Mouse (Mus musculus) activated CD4-positive, CD25-positive, alpha-beta regulatory T cell, adult 4 months (primary cell): ENCODE measurements at regions not wholly inside any gene's neighbourhood (a gene's known extent, or its start where the extent isn't known, plus 50 kb on each side); places are given as distances from the start of the nearest gene placed in this dataset.
A peak's percentile ranks its signal among the peaks of the same experiment; 100 is the strongest.

Source experiments
- ATAC-seq: one replicate; pipeline ENCODE4 v1.8.0; 2017

DNA sequence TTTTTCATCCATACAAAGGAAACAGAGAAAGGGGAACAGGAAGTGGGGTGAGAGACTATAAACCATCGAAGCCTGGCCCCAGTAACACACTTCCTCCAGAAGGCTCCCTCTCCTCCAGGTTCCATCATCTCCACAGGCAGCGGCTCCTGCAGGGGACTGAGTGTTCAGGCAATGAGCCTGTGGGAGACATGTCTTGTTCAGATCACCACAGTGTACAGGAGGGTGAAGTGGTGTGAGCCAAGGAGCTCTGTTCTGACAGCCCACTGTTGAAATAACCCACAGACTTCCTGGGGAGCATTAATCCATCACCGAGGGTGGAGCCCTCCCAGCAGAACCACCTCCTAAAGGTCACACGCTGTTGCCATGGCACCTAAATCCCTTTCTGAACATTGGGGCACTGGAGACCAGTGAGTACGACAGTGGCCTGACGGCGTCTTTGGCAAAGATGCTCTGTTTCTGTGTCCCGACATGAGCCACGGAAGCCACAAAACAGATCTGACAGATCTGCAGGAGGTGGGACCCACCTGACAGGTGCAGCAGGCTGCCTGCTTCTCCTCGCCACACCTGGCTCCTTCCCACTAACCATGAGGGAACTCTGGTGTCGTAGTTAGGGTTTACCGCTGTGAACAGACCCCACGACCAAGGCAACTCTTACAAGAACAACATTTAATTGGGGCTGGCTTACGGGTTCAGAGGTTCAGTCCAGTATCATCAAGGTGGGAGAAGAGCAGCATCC, 60.9 kb downstream of the Psmg1 start:
- ATAC-seq = no peak

DNA sequence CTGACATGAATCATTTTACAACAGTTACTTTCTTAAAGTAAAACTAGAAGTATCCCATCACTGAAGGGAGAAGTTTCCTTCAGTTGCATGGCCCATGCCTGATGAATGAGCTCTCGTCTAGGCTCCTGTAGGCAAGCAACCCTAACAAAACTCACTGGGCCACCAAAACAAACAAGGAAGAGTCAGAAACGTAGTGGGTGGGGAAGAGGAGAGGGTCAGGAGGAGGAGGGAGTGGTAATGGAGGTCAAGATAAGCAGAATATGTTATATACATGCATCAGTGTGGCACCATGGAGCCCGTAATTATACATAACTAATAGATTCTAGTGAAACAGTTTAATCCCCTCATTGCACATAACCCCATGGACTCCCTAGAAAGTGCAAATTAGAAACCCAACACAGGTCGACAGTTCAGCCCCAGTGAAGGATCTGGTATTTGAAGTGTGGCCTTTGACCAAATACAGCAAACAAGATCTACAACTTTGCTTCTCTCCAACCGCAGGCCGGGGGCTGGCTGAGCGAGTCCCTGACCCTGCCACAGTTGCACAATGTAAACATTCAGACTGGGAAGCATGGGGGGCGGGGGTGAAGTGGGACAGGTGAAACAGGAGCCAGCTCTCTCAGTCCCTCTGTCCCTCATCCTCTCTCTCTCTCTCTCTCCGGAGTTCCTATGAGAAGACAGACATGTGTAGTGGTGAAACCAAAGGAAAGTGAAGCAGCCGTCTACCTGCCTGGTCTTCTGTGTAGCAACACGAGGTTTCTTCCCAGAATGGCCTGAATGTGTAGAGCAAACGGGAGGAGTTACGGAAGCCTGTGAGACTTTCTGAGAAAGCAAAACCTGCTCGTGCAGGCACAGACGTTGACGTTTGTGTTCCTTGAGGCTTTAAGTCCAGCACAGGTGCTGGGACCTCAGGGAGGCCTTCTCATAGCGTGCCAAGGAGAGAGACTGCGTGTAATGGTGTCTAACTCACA, 62.2 kb downstream of the Psmg1 start:
- ATAC-seq = no peak

DNA sequence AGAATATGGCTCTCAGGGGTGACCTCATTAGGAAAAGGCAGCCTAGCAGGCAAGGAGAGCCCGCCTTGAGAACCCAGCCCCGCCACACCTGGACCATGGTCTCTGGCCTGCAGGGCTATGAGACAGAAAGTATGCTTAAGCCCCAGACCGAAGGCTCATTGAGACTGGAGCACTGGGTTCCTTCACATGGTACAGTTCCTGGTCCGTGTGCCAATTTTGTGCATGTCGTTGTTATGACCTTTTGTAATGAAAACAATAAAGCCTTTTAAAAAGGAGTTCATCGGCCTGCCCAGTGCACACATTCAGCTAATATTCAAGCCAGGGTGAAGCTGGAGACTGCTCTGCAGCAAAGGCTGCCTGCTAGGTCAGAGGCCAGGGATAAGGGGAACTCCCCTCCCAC, 64.2 kb downstream of the Psmg1 start:
- no peak for ATAC-seq

DNA sequence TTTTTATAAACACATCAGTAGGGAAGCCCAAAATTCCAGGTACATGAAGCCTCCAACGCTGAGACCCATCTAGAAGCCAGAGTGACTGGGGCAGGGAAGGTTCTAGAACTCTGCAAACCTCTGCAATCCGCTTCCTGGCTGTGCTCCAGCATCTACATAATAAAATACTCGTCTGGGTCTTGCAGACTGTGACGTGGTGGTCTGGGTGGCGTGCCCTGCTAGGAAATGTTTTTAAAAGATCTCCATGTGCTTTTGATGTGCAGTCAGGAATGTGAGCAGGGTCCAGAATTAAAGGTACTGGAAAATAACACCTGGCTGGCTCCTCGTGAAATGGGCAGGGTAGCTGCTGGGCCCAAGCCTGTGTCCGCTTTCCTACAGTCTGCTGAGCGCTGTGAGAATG, 66.0 kb downstream of the Psmg1 start:
- no peak for ATAC-seq

DNA sequence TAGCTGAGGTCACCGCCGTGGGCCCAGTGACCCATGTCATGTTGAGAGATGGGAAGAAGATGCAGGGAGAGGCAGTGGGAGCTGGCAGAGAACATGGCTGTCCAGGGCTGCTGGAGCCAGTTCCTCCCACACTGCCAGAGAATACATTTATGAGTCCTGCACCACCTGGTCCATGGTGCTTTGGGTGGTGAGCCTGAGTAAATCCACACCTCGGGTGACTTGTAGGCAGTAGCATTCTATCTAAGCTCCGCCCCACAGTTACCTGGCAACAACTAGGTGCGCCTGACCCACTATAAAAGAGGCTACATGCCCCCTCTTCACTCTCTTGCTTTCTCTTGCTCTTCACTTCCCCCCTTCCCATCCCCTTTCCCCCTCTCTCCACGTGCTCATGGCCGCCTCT, 66.8 kb downstream of the Psmg1 start:
- ATAC-seq = no peak

DNA sequence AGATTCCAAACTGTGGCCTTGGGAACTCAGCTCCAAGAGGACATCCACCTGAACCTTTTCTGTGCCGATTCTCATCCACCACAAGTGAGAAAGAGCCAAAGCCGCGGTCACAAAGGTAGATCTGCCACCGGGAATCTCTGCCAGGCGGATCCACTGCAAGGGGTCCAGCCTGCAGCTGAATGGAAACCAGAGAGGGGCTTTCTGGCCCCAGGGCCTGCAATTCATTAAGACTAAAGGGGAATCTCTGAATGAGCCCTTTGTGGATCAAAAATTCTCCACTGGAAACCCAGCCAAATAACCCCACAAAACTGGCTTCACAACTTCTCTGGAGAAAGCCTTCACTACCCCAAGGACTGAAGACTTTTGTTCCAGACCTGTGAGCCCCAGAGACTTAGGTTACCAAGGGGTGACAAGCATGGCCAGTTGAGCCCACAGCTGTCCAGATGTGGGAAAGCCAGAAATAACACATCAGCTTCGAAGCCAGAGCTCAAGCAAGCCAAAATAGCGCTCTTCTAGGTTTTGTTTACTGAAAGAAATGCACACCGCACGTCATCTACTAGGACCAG, 68.3 kb downstream of the Psmg1 start:
- ATAC-seq = no peak

DNA sequence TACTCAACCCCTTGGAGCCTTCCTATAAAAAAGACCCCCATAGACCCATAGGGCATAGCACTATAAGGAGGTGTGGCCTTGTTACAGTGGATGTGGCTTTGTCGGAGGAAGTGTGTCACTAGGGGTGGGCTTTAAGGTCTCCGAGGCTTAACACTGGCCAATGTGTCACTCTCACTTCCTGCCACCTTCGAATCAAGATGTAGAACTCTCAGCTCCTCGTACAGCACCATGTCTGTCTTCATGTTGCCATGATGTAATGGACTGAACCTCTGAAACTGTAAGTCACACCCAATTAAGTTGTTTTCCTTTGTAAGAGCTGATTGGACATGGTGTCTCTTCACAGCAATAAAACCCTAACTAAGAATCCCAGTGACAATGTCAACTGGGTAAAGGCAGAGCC, 69.6 kb downstream of the Psmg1 start:
- ATAC-seq = no peak

DNA sequence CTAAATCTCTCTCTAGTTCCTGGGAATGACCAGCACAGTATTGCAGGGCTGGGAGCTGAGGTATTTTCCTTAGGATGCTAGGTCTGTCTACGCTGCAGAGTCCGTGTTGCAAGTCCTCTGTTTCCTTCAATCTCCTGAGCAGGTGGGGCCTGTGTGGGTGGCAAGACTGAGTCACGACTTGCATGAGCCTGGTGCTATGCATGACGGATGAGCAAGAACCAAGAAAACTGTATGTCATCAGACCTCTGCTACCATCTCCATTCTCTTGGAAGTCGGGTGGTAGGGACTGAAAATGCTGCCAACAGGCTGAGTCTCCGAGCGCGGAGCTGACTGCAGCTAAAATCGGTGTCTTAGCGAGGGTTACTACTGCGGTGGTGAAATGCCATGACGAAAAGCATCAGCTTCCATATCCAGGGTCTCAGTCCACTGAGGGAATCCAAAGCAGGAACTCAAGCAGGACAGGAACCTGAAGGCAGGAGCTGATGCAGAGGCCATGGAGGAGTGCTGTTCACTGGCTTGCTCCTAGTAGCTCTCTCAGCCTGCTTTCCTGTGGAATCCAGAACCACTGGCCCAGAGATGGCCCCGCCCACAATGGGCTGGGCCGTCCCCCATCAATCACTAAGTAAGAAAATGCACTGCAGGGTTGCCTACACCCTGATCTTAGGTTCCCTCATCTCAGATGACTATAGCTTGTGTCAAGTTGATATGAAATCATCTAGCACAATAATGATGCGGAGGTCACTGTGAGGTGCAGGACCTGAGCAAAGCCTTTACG, 71.9 kb downstream of the Psmg1 start:
- ATAC-seq = no peak

DNA sequence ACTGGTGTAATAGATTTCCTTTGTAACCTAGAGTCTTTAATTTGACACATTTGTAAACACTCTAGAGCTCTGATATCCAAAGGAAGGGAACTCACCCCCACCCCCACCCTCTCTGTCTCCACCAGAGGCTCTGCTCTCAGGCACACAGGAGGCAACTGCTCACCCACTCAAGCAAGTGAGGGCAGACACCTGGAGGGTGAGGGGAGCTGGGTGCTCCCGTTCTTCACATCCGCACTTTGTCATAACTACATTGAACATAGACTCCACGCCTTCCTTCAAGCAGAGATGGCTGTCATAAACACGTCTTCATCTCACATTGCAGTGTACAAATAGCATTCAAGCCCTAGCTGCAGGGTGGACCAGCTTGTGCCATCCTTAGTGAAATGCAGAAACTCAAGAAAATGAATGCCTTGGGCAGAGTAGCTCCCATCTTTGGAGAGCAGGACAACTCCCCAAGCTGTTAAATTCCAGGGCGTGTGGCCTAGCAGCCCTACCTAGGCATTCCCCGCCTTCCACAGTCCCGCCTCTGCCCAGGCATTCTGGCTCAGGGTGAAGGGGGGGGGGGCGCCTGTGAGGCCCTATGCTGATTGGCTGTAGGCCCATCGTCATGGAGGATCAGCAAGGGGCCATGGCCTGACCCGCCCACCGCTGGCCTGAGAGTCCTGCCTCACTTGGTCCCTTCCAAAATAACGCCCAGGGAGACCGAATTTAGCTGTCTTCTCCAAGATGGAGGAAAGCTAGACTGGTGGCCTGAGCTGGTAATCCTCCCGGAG, 72.9 kb downstream of the Psmg1 start:
- ATAC-seq = no peak

DNA sequence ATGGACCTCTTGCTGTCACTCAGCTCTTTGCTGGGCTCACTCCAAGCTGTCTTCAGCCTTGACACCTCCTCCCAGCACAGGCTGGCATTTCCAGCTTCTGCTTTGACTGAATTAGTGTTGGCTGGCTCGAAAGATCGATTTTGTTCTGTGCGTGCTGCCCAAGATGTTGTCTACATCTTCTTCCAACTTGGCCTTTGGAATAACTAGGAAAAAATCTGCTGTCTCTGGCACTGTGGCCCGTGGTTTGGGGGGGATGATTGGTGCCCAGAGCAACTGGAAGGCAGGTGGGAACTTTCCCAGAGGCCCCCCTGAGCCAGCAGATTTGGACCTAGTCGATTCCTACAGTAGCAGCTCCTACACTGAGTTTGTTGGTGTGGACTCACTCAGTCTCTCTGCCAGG, 76.9 kb downstream of the Psmg1 start:
- no peak for ATAC-seq

DNA sequence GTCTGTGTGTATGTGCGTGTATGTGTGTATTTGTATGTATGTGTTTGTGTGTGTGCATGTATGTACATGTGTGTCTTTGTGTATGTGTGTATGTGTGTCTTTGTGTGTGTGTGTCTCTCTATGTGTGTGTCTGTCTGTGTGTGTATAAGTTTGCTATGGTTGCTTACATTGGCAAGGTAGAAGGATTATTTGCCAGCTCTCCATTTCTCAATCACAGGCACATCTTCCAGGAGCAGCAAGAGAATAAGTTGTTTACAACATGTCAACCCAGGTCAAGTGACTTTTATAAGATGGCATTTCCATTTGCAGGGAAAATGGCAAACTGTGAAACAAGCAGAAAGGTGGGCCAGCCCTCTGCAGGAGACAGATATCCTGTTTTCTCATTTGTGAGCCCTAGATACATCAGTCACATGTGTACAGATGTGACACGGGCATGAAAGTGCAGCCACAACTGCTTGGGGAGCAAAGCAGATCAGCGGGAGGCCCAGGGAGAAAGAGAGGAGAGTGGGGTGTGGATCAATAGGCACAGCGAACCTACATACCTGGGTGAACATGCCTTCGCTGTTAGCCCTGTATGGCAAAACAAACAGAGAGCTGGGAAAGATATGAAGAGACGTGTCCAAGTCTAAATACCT, 86.1 kb downstream of the Psmg1 start:
- no peak for ATAC-seq

DNA sequence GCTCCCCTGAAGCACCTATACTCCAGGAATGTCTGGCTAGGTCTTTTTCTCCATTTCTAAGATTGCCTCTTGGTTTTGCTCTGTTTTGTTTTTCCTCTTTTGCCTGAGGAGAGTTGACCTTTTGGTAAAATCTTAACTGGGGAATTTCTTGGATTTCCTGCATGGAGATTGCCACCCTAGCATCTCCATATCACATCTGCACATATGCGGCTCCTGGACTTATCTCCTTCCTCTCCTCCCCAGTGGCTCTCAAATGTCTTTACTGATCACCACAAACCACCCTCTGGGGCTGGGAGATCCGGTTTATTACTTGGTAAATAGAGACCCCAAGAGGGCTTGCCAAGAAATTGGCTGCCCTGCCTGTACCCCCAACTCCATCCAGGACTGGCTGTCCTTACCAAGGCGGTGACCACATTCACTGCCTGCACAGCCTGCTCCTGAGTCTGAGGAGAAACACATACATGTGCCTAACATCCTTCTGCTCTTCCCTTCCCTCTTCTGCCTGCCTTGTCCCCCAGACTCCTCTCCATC, 87.3 kb downstream of the Psmg1 start:
- no peak for ATAC-seq

DNA sequence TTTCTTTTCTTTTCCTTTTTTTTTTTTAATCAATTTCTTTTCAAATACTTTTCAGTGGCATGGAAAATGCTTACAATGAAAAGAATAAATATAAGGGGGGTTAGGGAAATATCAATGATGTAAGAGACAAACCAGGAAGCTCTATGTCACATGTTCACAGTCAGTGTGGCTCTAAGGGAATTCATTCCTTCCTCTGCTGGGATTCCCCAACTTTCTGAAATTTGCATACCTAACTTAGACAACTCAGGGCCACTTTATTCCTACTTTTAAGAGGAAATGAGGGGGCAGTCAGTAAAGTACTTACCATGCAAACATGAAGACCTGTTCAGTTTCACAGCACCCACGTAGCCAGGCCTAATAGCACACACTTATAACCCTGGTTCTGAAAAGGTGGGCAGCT, 88.6 kb downstream of the Psmg1 start:
- ATAC-seq = no peak

DNA sequence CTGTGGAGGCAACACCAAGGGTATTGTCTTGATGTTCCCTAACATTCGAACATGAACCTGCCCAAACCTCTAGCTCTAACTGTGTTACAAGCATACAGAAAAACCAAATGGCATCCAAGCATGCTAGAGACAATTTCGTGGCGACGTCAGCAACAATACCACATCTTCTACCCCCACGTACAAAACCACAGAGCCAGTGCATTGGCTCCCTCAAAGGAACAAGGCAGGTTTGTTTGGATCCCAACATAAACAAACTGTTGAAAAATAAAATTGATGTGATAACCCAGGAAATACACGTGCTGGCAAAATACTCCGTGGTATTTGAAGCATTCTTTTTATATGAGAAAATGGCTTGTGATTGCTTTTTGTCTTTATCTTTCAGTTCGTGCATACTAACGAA, 89.4 kb downstream of the Psmg1 start:
- peak; percentile 25 for ATAC-seq

DNA sequence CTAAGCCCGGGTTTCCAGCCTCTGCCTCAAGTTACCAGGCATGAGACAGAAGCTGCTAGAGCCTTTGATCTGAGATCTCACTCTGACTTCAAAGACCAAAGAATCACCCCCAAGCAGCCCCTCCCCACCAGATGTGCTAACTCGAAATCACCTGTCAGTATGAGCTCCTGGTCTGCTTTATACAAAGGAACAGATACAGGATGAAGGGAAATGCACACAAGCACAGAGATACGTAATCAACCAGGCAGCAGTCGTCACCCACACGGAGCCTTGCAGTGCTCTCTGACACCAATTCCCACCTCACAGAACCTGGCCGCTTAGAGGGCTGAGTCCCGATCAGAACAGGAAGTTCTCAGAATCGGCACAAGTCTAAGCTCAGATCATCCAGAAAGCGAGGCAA, 90.6 kb downstream of the Psmg1 start:
- peak; percentile 72 for ATAC-seq

DNA sequence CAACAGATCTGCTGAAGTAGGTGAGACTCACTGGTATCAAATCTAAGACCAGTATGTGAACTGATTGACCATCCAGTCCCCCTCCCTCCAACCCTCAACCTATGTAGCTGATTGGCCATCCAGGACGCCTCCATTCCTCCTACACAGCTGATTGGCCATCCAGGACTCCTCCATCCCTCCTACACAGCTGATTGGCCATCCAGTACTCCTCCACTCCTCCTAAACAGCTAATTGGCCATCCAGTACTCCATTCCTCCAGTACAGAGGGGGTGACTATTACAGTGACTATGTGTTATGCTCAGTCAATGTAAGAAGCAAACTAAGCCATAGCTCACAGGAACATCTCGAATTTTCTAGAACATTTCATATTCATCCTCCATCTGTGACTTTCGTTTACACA, 91.1 kb downstream of the Psmg1 start:
- peak; percentile 17 for ATAC-seq

DNA sequence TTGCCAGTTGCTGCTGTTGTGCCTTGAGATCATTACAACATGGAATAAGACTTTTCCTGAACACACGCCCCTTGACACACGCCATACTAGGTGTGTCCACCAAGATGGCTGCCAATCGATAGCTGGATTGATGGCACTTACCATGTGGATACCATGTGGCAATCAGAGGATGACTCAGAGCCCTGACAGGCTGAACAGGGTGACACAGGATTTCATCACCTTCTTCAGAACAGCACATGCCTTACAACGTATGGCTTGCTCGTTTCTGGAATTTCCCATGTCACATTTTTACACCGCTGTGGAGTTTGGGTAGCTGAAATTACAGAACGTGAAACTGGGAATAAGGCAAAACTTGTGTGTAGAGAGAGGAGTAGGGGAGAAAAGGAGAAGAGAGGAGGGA, 92.9 kb downstream of the Psmg1 start:
- no peak for ATAC-seq

DNA sequence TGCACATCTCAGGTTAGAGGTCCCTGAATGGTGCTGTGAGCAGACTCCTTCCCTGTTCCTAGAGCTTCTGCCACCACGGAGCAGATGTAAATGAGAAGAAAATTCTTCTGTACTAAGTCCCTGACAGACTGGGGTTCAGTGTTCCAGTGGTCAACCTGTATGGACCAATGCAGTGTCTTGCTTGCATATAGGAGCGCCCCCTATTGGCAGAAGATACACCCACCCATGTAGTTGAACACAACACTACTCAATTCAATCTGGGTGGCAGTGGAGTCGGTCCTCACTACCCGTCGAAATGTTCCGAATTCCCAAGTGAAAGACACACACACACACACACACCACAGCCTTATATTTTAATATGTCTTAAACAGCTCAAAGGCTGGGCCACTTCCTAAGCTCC, 94.6 kb downstream of the Psmg1 start:
- no peak for ATAC-seq

DNA sequence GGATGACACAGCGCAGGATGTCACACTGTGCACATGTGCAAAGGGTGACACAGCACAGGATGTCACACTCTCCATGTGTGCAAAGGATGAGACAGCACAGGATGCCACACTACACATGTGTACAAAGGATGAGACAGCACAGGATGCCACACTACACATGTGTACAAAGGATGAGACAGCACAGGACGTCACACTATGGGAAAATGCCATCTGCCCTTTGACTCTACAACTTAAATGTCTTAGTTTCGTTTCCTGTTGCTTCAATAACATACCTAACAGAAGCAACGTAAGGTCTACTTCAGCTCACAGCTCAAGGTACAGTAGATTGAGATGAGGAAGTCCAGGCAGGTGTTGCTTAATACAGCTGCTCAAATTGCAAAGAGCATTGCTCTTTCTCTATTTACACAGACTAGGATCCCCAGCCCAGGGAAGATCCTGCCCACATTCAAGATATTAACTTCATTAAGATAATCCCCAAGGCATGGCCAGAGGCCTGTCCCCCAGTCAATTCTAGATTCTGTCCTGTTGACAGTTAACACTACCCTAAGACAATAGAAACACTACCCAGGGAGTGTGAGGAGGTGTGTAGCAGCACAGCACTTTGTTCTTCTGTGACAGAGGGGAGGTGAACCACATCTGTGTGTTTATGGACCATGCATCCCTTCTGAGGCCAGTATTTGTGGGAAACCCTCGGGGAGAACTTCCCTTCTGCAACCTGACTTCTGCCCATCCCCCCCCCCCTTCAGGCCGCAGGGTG, 97.0 kb downstream of the Psmg1 start:
- peak; percentile 90 for ATAC-seq

DNA sequence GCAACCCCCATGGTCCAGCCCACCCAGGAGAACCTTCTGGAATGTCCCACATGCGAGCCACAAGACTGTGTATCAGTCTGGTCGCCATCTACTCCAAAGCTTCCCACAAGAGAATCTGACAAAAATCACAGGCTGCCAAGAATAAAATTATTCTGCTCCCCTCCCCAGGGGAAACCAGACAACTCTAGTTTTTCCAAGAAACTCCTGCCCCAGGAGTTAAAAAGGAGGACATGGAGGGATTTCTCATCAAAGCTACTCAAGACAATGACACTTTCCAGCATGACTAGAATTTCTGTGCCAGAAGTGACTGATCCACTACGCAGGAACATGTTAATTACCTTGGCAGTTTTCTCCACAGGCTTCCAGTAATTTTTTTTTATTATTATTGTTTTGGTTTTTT, 98.4 kb downstream of the Psmg1 start:
- no peak for ATAC-seq

DNA sequence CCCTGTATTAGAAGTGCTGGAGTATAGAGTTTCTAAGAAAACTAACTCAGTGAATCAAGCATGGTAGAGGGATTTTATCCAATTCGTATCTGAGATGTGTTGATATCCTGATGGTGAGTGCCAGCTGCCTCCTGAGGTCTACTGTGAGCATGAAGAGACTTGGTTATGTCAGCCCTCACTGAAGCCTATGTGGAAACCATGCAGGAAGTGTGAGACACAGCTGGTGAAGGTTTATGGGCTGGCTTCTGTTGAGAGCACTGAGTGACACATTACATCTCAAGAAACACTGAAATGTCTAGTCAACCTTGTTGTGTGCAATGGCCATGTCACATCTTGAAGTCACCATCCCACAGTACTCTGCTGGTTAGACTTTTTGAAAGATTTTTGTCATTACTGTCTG, 104.6 kb downstream of the Psmg1 start:
- ATAC-seq = no peak
